Mouse (Mus musculus): Measurements from ENCODE around the gene Dmd.

- no peak for TF ChIP-seq CTCF (IDR thresholded peaks at IDR 0.05; ENCODE audit: low read depth)
- no peak for TF ChIP-seq EP300 (IDR thresholded peaks at IDR 0.05; ENCODE audit: low read depth)
Measured at GRCm38 (mm10) chrX:85187565-85187964, 2238.9 kb downstream of the Dmd start.
